ENCODE assay signal across 26 mouse cellular contexts in genomic region chr2:92266100-92266617, GRCm38 (mm10).
DNase-seq lines count a peak whose midpoint lies in the region; ATAC-seq and TF ChIP-seq lines count a peak whose summit lies in the region.
"Had no signal": no experiment of that assay in that cellular context is flagged by ENCODE, and none has a peak within 500 bp of the region (broad histone marks: within the 10 kb centered on the region; RNA-seq: fewer than 3 reads in every experiment).

No protein-coding gene starts in this region.

- no peaks in the 10 kb centered on the region for H3K27me3 ChIP-seq in forebrain, postnatal 0 days (ENCODE audit: insufficient read depth, low read length)
- H3K27me3 ChIP-seq in forebrain, embryonic 13.5 days, result no peaks in the 10 kb centered on the region
- H3K27me3 ChIP-seq: forebrain, embryonic 15.5 days; hindbrain, embryonic 15.5 days; midbrain, embryonic 12.5 days had no signal

- H3K27ac ChIP-seq in forebrain, postnatal 0 days (ENCODE audit: low read depth, low read length), result peak overlapping the region; percentile 35; the same call in 1 of the 2 replicates
- no peak overlapping the region for H3K27ac ChIP-seq in forebrain, embryonic 13.5 days
- H3K27ac ChIP-seq in layer of hippocampus, adult 2 months, result 0 out of 2 replicates have a peak overlapping the region, but pooled peaks have one; percentile 4
- H3K27ac ChIP-seq in cortical plate, adult 2 months (ENCODE audit: insufficient read depth, low read length), result peak overlapping the region; percentile 74; the same call in 1 of the 2 replicates
- H3K27ac ChIP-seq: forebrain, embryonic 15.5 days; hindbrain, embryonic 10.5 days; hindbrain, embryonic 15.5 days; liver, embryonic 14.5 days; midbrain, embryonic 12.5 days had no signal

- H3K4me1 ChIP-seq in forebrain, postnatal 0 days (ENCODE audit: insufficient read depth), result 0 out of 2 replicates have a peak, but pooled peaks cover 4% of the 10 kb centered on the region
- no peaks in the 10 kb centered on the region for H3K4me1 ChIP-seq in forebrain, embryonic 13.5 days
- peaks cover 6% of the 10 kb centered on the region for H3K4me1 ChIP-seq in cortical plate, adult 2 months (ENCODE audit: control insufficient read depth, insufficient read depth, low read length)
- H3K4me1 ChIP-seq: forebrain, embryonic 15.5 days; hindbrain, embryonic 10.5 days; hindbrain, embryonic 15.5 days; midbrain, embryonic 12.5 days had no signal

- no peak overlapping the region for H3K4me3 ChIP-seq in forebrain, postnatal 0 days (ENCODE audit: low read depth, low read length)
- no peak overlapping the region for H3K4me3 ChIP-seq in forebrain, embryonic 13.5 days
- no peak overlapping the region for H3K4me3 ChIP-seq in layer of hippocampus, adult 2 months
- no peak overlapping the region for H3K4me3 ChIP-seq in cortical plate, adult 2 months (ENCODE audit: insufficient read depth, low read length)
- H3K4me3 ChIP-seq: forebrain, embryonic 15.5 days; hindbrain, embryonic 10.5 days; hindbrain, embryonic 15.5 days; midbrain, embryonic 12.5 days had no signal

- TF ChIP-seq POLR2A in cortical plate, adult 2 months (IDR thresholded peaks at IDR 0.05; ENCODE audit: extremely low read depth, insufficient read depth, low read length), result no peak

- DNase-seq in forebrain, postnatal 0 days, result peak; percentile 17
- no peak for DNase-seq in layer of hippocampus, adult 2 months (ENCODE audit: low spot score in 2 of 2)
- no peak for DNase-seq in layer of hippocampus, postnatal 36 days
- DNase-seq in 416B (ENCODE audit: low read depth) (peak; percentile 46), MN1 (ENCODE audit: low spot score) (no peak)
- DNase-seq in urinary bladder, postnatal 25 days (ENCODE audit: low spot score), result no peak
- DNase-seq: adrenal gland, adult 2 months; adrenal gland, postnatal 36 days; cerebellum, adult 2 months; cerebellum, postnatal 25 days; heart, postnatal 14 days; kidney, adult 18-20 months; kidney, postnatal 36 days; liver; lung, adult 2 months; retina, postnatal 1 day; spleen, adult 18-20 months had no signal

- H3K9ac ChIP-seq in forebrain, postnatal 0 days, result no peak overlapping the region
- H3K9ac ChIP-seq in forebrain, embryonic 13.5 days, result no peak overlapping the region
- H3K9ac ChIP-seq: forebrain, embryonic 15.5 days; hindbrain, embryonic 15.5 days; liver, embryonic 14.5 days; midbrain, embryonic 12.5 days had no signal

- no peak for TF ChIP-seq CTCF in forebrain, postnatal 0 days (IDR thresholded peaks at IDR 0.05; ENCODE audit: low read depth)
- no peak for TF ChIP-seq CTCF in layer of hippocampus, adult 2 months (conservative IDR thresholded peaks at IDR 0.05)
- no peak for TF ChIP-seq CTCF in cortical plate, adult 2 months (IDR thresholded peaks at IDR 0.05; ENCODE audit: extremely low read depth, insufficient read depth, low read length)

- no peaks in the 10 kb centered on the region for H3K9me3 ChIP-seq in forebrain, postnatal 0 days (ENCODE audit: low read length)
- H3K9me3 ChIP-seq in forebrain, embryonic 13.5 days (replicated peaks), result no peaks in the 10 kb centered on the region
- H3K9me3 ChIP-seq: forebrain, embryonic 15.5 days; hindbrain, embryonic 10.5 days; hindbrain, embryonic 15.5 days; midbrain, embryonic 12.5 days had no signal

- 48% methylated on average over 9 of the region's 9 CpGs for WGBS in forebrain, postnatal 0 days
- WGBS in forebrain, embryonic 13.5 days, result 64% methylated on average over 9 of the region's 9 CpGs

- H3K4me2 ChIP-seq in forebrain, postnatal 0 days (ENCODE audit: low read depth), result no peak overlapping the region
- H3K4me2 ChIP-seq in forebrain, embryonic 13.5 days, result no peak overlapping the region
- H3K4me2 ChIP-seq: forebrain, embryonic 15.5 days; hindbrain, embryonic 15.5 days; midbrain, embryonic 12.5 days had no signal

- ATAC-seq in forebrain, postnatal 0 days, result no peak
- ATAC-seq in forebrain, embryonic 13.5 days, result no peak
- ATAC-seq: activated CD4-positive, CD25-positive, alpha-beta regulatory T cell, adult 4 months; forebrain, embryonic 15.5 days; inflammation-experienced regulatory T-cells, adult 6 months had no signal

- no peaks in the 10 kb centered on the region for H3K36me3 ChIP-seq in forebrain, postnatal 0 days (ENCODE audit: insufficient read depth)
- H3K36me3 ChIP-seq in forebrain, embryonic 13.5 days (ENCODE audit: poor library complexity, severe bottlenecking), result peaks cover 7% of the 10 kb centered on the region
- H3K36me3 ChIP-seq: forebrain, embryonic 15.5 days; hindbrain, embryonic 15.5 days; midbrain, embryonic 12.5 days had no signal

Comparison
In these comparisons a context has a peak if more than half of its experiments do, and no peak if none do; other contexts are left out.
1. DNase-seq: peak in forebrain, postnatal 0 days (single experiment) and 416B (single experiment); none in layer of hippocampus, adult 2 months (0 of 2), layer of hippocampus, postnatal 36 days (0 of 2), MN1 (single experiment) and urinary bladder, postnatal 25 days (single experiment).